8 mouse cellular contexts compared by ENCODE assay signal in the genomic region with DNA sequence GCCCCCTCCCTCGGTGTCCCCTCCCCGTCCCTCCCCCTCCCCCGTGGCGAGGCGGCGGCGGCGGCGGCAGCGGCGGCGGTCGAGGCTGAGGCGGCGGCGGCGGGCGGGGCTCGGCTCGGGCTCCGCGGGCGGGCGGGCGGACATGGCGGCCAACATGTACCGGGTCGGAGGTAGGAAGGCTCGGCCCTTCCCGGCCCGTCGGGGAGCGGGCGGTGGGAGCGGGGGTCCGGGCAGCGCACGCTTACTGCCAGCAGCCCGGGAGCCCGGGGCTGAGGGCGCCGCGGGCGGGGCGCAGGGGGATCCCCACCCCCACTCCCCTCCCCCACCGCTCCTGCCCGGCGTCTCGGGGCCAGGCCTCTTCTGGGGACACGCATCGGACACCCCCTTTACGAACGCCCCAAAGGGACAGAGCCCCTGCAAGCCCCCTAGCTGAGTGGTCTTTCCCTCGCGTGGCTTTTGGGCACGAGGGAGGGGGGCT. TPM values are rescaled to one million over a fixed set of nuclear protein-coding genes. Genes with fewer than 3 reads are reported as not detected.
DNase-seq lines count a peak whose midpoint lies in the region; ATAC-seq and TF ChIP-seq lines count a peak whose summit lies in the region.

A gene (plus strand): TSS at position 48 of the 478 bp plus-strand sequence.

- under 1% methylated on average over 37 of the region's 56 CpGs for WGBS in forebrain, embryonic 16.5 days
- 0% methylated on average over 11 of the region's 56 CpGs for WGBS in liver, embryonic 16.5 days (ENCODE audit: insufficient replicate concordance)
- 0% methylated on average over 30 of the region's 56 CpGs for WGBS in neural tube, embryonic 13.5 days

- peak within 1 kb of the TSS; percentile 93 for H3K9ac ChIP-seq in forebrain, embryonic 16.5 days (replicated peaks; ENCODE audit: low read depth, low read length)
- peak within 1 kb of the TSS; percentile 99 for H3K9ac ChIP-seq in liver, embryonic 16.5 days (ENCODE audit: low read depth, low read length)
- peak within 1 kb of the TSS; percentile 95 for H3K9ac ChIP-seq in neural tube, embryonic 13.5 days

- peak; percentile 45 for DNase-seq in G1E (ENCODE audit: low spot score)
- peak; percentile 63 for DNase-seq in cerebellum, adult 11 months
- DNase-seq in heart, postnatal 14 days, result peak; percentile 78 to 81
- DNase-seq in kidney, postnatal 36 days, result peak; percentile 42 to 85
- peak; percentile 62 for DNase-seq in testis, postnatal 14 days (ENCODE audit: low spot score)

- H3K36me3 ChIP-seq in G1E (replicated peaks), result peaks cover 32% of the 10 kb centered on the region
- no peaks in the 10 kb centered on the region for H3K36me3 ChIP-seq in forebrain, embryonic 16.5 days (ENCODE audit: control insufficient read depth, insufficient read depth)
- H3K36me3 ChIP-seq in liver, embryonic 16.5 days (ENCODE audit: control insufficient read depth, insufficient read depth), result peaks cover 3% of the 10 kb centered on the region; the same call in 1 of the 2 replicates
- H3K36me3 ChIP-seq in neural tube, embryonic 13.5 days, result peaks cover 11% of the 10 kb centered on the region

- H3K27ac ChIP-seq in forebrain, embryonic 16.5 days (ENCODE audit: low read length), result peak within 1 kb of the TSS; percentile 59
- H3K27ac ChIP-seq in liver, embryonic 16.5 days (ENCODE audit: low read length), result peak within 1 kb of the TSS; percentile 97
- H3K27ac ChIP-seq in neural tube, embryonic 13.5 days (replicated peaks), result peak within 1 kb of the TSS; percentile 89

- peak within 1 kb of the TSS; percentile 76 for H3K4me3 ChIP-seq in G1E (ENCODE audit: low read depth, low read length)
- peak within 1 kb of the TSS; percentile 83 for H3K4me3 ChIP-seq in forebrain, embryonic 16.5 days (replicated peaks; ENCODE audit: low read length)
- peak within 1 kb of the TSS; percentile 92 for H3K4me3 ChIP-seq in liver, embryonic 16.5 days (ENCODE audit: low read depth, low read length)
- H3K4me3 ChIP-seq in neural tube, embryonic 13.5 days, result peak within 1 kb of the TSS; percentile 80

- peak within 1 kb of the TSS; percentile 81 for H3K4me2 ChIP-seq in forebrain, embryonic 16.5 days (ENCODE audit: low read length)
- peak within 1 kb of the TSS; percentile 97 for H3K4me2 ChIP-seq in liver, embryonic 16.5 days (ENCODE audit: low read depth, low read length)
- H3K4me2 ChIP-seq in neural tube, embryonic 13.5 days, result peak within 1 kb of the TSS; percentile 88

- H3K27me3 ChIP-seq in G1E (ENCODE audit: insufficient read depth, low read length), result no peaks in the 10 kb centered on the region
- H3K27me3 ChIP-seq in forebrain, embryonic 16.5 days (replicated peaks; ENCODE audit: control insufficient read depth, insufficient read depth, low read length), result no peaks in the 10 kb centered on the region
- no peaks in the 10 kb centered on the region for H3K27me3 ChIP-seq in liver, embryonic 16.5 days (ENCODE audit: control insufficient read depth, insufficient read depth, low read depth, low read length)
- H3K27me3 ChIP-seq in neural tube, embryonic 13.5 days, result no peaks in the 10 kb centered on the region

- no peak for TF ChIP-seq CTCF in G1E (IDR thresholded peaks at IDR 0.05; ENCODE audit: low read depth, low read length)

- intact Hi-C loops in heart, postnatal 14 days (cut with DNase I), result loop anchor here (5.0 to 10.0 kb wide), 2 partner anchors 149 to 434 kb away; no protein-coding TSS in a partner anchor

- peaks cover 68% of the 10 kb centered on the region for H3K4me1 ChIP-seq in G1E (ENCODE audit: insufficient read depth, low read depth, low read length)
- peaks cover 12% of the 10 kb centered on the region for H3K4me1 ChIP-seq in forebrain, embryonic 16.5 days (replicated peaks; ENCODE audit: control insufficient read depth, insufficient read depth, low read length)
- peaks cover 32% of the 10 kb centered on the region for H3K4me1 ChIP-seq in liver, embryonic 16.5 days (ENCODE audit: control insufficient read depth, low read depth, low read length)
- H3K4me1 ChIP-seq in neural tube, embryonic 13.5 days (replicated peaks), result peaks cover 26% of the 10 kb centered on the region

- no peak for ATAC-seq in G1E (ENCODE audit: extremely low read depth, insufficient number of reproducible peaks, low FRiP score, poor library complexity, severe bottlenecking)
- ATAC-seq in forebrain, embryonic 16.5 days, result peak; percentile 75
- ATAC-seq in liver, embryonic 16.5 days (ENCODE audit: low read depth), result peak; percentile 62
- peak; percentile 76 for ATAC-seq in neural tube, embryonic 13.5 days (ENCODE audit: low read depth)

- no peaks in the 10 kb centered on the region for H3K9me3 ChIP-seq in G1E (replicated peaks)
- no peaks in the 10 kb centered on the region for H3K9me3 ChIP-seq in forebrain, embryonic 16.5 days (ENCODE audit: control insufficient read depth, low read length)
- no peaks in the 10 kb centered on the region for H3K9me3 ChIP-seq in liver, embryonic 16.5 days (replicated peaks; ENCODE audit: control insufficient read depth, low read length)
- no peaks in the 10 kb centered on the region for H3K9me3 ChIP-seq in neural tube, embryonic 13.5 days

RNA-seq across cellular contexts. Expression of the gene that starts here (rescaled TPM):
- total RNA-seq in G1E (2014; fragmentation: Nextera tagmentation) (169 and 179 TPM in 2 replicates), G1E (2017) (33.7 and 35.3 TPM in 2 replicates)
- 114 and 126 TPM in 2 replicates for polyA plus RNA-seq in G1E (2012)
- 38.2 and 39.6 TPM in 2 replicates for polyA plus RNA-seq in forebrain, embryonic 16.5 days (2015; fragmentation: Nextera tagmentation; extraction: Ambion mirVana)
- 10 to 100 TPM; 25.7 to 27.0 TPM for total RNA-seq in heart, postnatal 14 days (2021)
- 35.3 and 35.6 TPM in 2 replicates for polyA plus RNA-seq in liver, embryonic 16.5 days (2015; fragmentation: Nextera tagmentation; extraction: Ambion mirVana)
- polyA plus RNA-seq in neural tube, embryonic 13.5 days (2015; fragmentation: Nextera tagmentation; extraction: Ambion mirVana), result 38.6 and 43.5 TPM in 2 replicates
